Mouse (Mus musculus) heart, adult 2 months (tissue): ENCODE measurements at regions not wholly inside any gene's neighbourhood (a gene's known extent, or its start where the extent isn't known, plus 50 kb on each side); places are given as distances from the start of the nearest gene placed in this dataset.

Experiments
- DNase-seq, 2 experiments: peaks; one replicate each; pipeline ENCODE4 v3.0.0; 2021
- H3K27ac ChIP-seq: fragments of 200-600 bp; 2 replicates; pipeline ENCODE4 v1.8.1; 2022
- H3K27me3 ChIP-seq: fragments of 200-500 bp; 2 replicates; pipeline ENCODE4 v1.6.1; 2012; ENCODE audit warnings: mild to moderate bottlenecking, low read length, inconsistent platforms, mixed read lengths; ENCODE audit not compliant: control insufficient read depth, insufficient read depth
- H3K36me3 ChIP-seq: fragments of 200-500 bp; 2 replicates; pipeline ENCODE4 v1.6.1; 2012; ENCODE audit warnings: low read length, inconsistent platforms; ENCODE audit not compliant: control insufficient read depth, insufficient read depth
- H3K4me1 ChIP-seq: fragments of 200-500 bp; 2 replicates; pipeline ENCODE4 v1.6.1; 2011; ENCODE audit warnings: low read length; ENCODE audit not compliant: control insufficient read depth, insufficient read depth
- H3K4me3 ChIP-seq: fragments of 200-600 bp; 2 replicates; pipeline ENCODE4 v1.8.1; 2022
- H3K79me2 ChIP-seq: fragments of 200-500 bp; replicated peaks from 2 replicates; pipeline ENCODE4 v1.6.1; 2012; ENCODE audit warnings: mild to moderate bottlenecking, inconsistent platforms, low read length, moderate library complexity, mixed read lengths; ENCODE audit not compliant: control insufficient read depth, insufficient read depth
- H3K9ac ChIP-seq: fragments of 200-500 bp; 2 replicates; pipeline ENCODE4 v1.6.1; 2012; ENCODE audit warnings: low read depth, mild to moderate bottlenecking, control low read depth, inconsistent platforms, low read length, mixed read lengths
- CTCF ChIP-seq: fragments of 200-600 bp; IDR thresholded peaks from 2 replicates; pipeline ENCODE4 v1.8.1; 2022; ENCODE audit warnings: antibody characterized with exemption, mild to moderate bottlenecking, moderate library complexity
- EP300 ChIP-seq: fragments of 200-500 bp; IDR thresholded peaks from 2 replicates; pipeline ENCODE4 v1.6.1; 2011; ENCODE audit warnings: low read depth, low read length, control low read depth; ENCODE audit not compliant: insufficient read depth
- POLR2A ChIP-seq: fragments of 200-500 bp; IDR thresholded peaks from 2 replicates; pipeline ENCODE4 v1.6.1; 2011; ENCODE audit warnings: mild to moderate bottlenecking, low read depth, low read length, control low read depth; ENCODE audit not compliant: insufficient read depth
- WGBS: fragments of 180-500 bp; shearing (Covaris S2); methylation state at CpG from one replicate; pipeline ENCODE4 v1.1.7; 2018; 5-methylcytosine and 5-hydroxymethylcytosine counted together
- intact Hi-C: fragments of 180-260 bp; cut with DNase I; formaldehyde crosslinking; loops from one replicate; pipeline ENCODE4 v1.15.1; 2025

DNA sequence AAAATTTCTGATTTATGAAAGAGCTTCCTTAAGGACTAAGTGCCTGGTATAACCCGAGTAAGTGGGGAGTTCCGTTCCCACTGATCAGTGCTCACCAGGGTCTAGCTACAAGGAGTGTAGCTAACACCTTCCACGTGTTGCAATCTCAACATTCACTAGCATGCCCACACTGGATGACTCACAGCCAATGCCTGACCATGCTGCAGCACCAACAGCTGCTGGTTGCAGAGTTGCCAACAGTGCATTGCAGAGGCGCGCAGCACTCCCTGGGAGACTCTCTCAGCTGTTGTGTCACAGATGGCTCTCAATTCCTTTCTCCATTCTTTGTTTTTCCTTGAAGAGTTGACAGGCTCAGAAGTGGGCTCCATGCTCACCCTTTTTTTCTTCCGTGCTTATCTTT is 787.5 kb upstream of the Tenm3 start:
- Histone ChIP-seq H3K27me3 (no peaks in the 10 kb centered on the region), H3K27ac (no peak overlapping the region), H3K36me3 (no peaks in the 10 kb centered on the region), H3K4me3 (no peak overlapping the region), H3K9ac (no peak overlapping the region), H3K4me1 (no peaks in the 10 kb centered on the region), H3K79me2 (no peaks in the 10 kb centered on the region)
- TF ChIP-seq POLR2A, result no peak
- TF ChIP-seq EP300, result no peak
- no peak for TF ChIP-seq CTCF
- intact Hi-C loops, result no loop called here
- no peak for DNase-seq
- 50% methylated on average over 6 of the region's 6 CpGs for WGBS

DNA sequence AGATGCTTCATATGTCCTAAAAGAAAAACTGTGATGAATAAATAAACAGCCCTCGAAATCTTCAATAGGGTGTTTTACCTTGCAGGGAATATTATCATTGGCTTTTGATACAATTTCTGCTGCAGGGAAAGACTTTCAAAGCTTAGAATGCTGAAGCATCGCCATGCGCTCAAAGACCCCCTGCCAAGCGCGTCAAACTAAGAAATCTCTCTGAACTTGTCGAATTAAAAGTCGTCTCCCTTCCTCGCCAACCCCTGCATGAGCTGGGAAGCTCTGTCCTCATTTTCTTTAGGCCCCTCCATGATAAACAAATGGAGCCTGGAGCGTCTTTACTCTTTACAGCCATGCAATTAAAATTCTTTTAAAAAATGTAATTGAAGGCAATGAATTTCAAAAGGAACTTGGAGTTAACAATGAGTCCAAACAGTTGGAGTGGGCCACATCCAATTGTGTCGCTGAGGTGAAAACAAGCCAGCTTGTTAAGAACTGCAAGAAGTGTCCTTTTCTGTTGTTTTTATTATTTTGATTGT is 784.3 kb upstream of the Tenm3 start:
- H3K4me1 ChIP-seq, result no peaks in the 10 kb centered on the region
- H3K27ac ChIP-seq, result no peak overlapping the region
- H3K9ac ChIP-seq, result no peak overlapping the region
- H3K36me3 ChIP-seq, result no peaks in the 10 kb centered on the region
- no peak for DNase-seq
- H3K79me2 ChIP-seq, result no peaks in the 10 kb centered on the region
- TF ChIP-seq EP300 (no peak), POLR2A (no peak), CTCF (no peak)
- intact Hi-C loops, result no loop called here
- H3K27me3 ChIP-seq, result no peaks in the 10 kb centered on the region
- WGBS, result 55% methylated on average over 10 of the region's 10 CpGs
- no peak overlapping the region for H3K4me3 ChIP-seq

DNA sequence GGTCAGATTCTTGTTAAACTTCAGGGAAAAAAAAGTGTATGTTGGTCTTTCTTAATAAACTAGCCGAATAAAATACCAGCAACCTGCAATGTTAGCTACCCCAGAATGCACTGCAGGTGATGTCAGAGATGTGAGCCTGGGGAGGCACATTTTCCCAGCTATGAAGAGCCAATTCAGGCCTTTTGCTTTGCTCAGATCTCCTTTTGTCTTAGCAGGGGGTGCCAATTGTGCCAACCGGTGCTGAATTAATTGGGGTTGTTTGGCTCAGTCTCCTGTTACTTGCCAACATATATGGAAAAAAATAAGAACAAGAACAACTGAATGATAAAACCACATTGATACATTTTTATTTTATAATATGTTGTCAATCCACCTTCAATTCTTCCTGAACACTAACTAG is 751.8 kb upstream of the Tenm3 start:
- Histone ChIP-seq H3K79me2 (no peaks in the 10 kb centered on the region), H3K4me3 (no peak overlapping the region), H3K4me1 (no peaks in the 10 kb centered on the region), H3K27ac (no peak overlapping the region), H3K36me3 (no peaks in the 10 kb centered on the region), H3K27me3 (no peaks in the 10 kb centered on the region), H3K9ac (no peak overlapping the region)
- intact Hi-C loops, result no loop called here
- DNase-seq, result no peak
- TF ChIP-seq EP300 (no peak), POLR2A (no peak), CTCF (no peak)
- WGBS, result 66% methylated on average over 2 of the region's 2 CpGs

DNA sequence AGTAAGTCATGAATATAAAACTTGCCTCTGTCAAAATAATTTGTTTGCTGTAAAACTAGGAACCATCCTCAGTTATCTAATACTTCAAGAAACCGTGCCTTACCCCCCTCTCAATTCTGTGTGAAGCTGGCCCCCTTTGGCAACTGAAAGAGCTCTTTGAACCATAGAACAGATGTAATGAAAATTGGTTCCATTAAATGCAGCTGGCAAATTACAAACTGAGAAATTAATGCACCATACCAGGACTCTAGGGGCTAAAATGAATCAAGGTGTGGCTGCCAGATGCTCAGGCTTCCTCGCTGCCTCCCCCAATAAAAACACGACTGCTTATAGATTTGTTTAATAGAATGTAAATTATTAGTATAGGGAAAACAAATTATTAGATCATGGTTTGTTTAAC is 723.7 kb upstream of the Tenm3 start:
- Histone ChIP-seq H3K79me2 (no peaks in the 10 kb centered on the region), H3K4me3 (no peak overlapping the region), H3K27ac (no peak overlapping the region), H3K9ac (no peak overlapping the region), H3K4me1 (no peaks in the 10 kb centered on the region), H3K27me3 (no peaks in the 10 kb centered on the region), H3K36me3 (no peaks in the 10 kb centered on the region)
- WGBS, result 67% methylated on average over 3 of the region's 3 CpGs
- TF ChIP-seq EP300 (no peak), POLR2A (no peak), CTCF (no peak)
- intact Hi-C loops, result no loop called here
- DNase-seq, result no peak

DNA sequence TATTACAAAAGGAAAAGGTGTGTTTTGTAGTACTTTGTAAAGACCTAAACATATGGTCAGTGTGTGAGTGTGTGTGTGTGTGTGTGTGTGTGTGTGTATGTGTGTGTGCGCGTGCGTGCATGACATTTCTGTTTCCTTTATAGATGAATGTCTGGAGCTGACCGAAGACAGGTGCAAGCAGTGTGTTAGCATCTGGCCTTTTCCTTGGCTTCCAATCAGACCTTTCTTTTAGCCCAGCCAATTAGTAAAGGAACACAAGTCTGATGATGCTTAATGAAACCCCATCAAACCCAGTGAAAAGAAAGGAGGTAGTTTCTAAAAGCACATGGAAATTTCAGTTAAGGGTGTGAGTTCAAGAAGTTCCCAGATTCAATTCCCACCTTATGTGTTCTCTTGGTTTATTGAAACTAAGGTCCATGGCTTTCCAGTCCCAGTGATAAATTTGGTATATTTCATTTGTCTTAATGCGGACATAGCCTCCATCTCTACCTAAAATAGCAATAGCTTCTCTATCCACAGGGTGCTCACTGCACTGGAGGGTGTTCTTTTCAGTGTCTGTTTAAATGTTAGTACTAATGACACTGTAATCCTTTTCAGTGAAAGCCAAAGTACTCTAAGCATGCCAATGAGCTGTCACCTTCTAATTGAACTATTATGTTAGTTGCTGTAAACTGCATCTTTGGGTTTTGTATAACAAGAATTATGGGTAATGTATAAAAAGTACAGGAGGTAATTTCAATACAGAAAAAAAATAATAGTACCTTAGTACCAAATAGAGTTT is 719.9 kb upstream of the Tenm3 start:
- DNase-seq, result no peak
- 92% methylated on average over 5 of the region's 5 CpGs for WGBS
- H3K79me2 ChIP-seq, result no peaks in the 10 kb centered on the region
- H3K9ac ChIP-seq, result no peak overlapping the region
- no peak for TF ChIP-seq POLR2A
- TF ChIP-seq CTCF, result no peak
- no peak for TF ChIP-seq EP300
- no peaks in the 10 kb centered on the region for H3K4me1 ChIP-seq
- no peak overlapping the region for H3K4me3 ChIP-seq
- no peaks in the 10 kb centered on the region for H3K36me3 ChIP-seq
- H3K27ac ChIP-seq, result no peak overlapping the region
- intact Hi-C loops, result no loop called here
- H3K27me3 ChIP-seq, result no peaks in the 10 kb centered on the region

DNA sequence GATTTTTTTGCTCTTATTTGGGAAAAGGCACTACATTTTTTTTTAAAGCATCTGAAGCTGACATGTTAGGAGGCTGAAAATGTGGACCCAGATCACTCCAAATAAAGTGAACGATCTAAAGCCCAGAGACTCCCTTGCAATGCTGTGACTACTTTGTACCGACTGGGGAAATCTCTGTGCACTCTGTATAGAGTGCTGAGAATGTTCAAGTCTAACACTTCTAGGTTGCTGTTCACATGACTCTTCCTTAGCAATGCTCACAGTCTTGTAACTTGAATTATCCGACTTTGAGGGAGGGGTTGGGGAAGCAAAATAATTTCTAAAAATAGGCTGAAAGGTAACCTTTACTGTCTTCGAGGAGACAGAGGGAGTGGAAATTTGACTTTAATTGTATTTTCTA is 719.2 kb upstream of the Tenm3 start:
- Histone ChIP-seq H3K27me3 (no peaks in the 10 kb centered on the region), H3K4me1 (no peaks in the 10 kb centered on the region), H3K79me2 (no peaks in the 10 kb centered on the region), H3K36me3 (no peaks in the 10 kb centered on the region), H3K27ac (no peak overlapping the region), H3K9ac (no peak overlapping the region), H3K4me3 (no peak overlapping the region)
- 75% methylated on average over 4 of the region's 4 CpGs for WGBS
- no peak for TF ChIP-seq CTCF
- no peak for TF ChIP-seq POLR2A
- no peak for TF ChIP-seq EP300
- no peak for DNase-seq
- intact Hi-C loops, result no loop called here
